Mouse (Mus musculus) heart, adult 2 months (tissue): ENCODE data around the gene Slc25a17.

Experiments
- CTCF ChIP-seq: fragments of 200-600 bp; IDR thresholded peaks from 2 replicates; pipeline ENCODE4 v1.8.1; 2022; ENCODE audit warnings: antibody characterized with exemption, mild to moderate bottlenecking, moderate library complexity
- EP300 ChIP-seq: fragments of 200-500 bp; IDR thresholded peaks from 2 replicates; pipeline ENCODE4 v1.6.1; 2011; ENCODE audit warnings: low read depth, low read length, control low read depth; ENCODE audit not compliant: insufficient read depth
- POLR2A ChIP-seq: fragments of 200-500 bp; IDR thresholded peaks from 2 replicates; pipeline ENCODE4 v1.6.1; 2011; ENCODE audit warnings: mild to moderate bottlenecking, low read depth, low read length, control low read depth; ENCODE audit not compliant: insufficient read depth

- no peak for TF ChIP-seq CTCF
- no peak for TF ChIP-seq POLR2A
- TF ChIP-seq EP300 = no peak
Measured at GRCm38 (mm10) chr15:81294897-81295296, 65.7 kb downstream of the Slc25a17 start.
